Mouse (Mus musculus): Measurements from ENCODE around the gene Sept9. TPM values are rescaled to one million over a fixed set of nuclear protein-coding genes. Genes with fewer than 3 reads are reported as not detected.
A peak's percentile ranks its signal among the peaks of the same experiment; 100 is the strongest.

Gene Sept9
- polyA plus RNA-seq, 1 experiment: 41.4 TPM

GRCm38 (mm10) chr11:117330076-117330950 lies 130.9 kb downstream of the Sept9 start:
- WGBS: 70% methylated on average over 12 of the region's 12 CpGs
- no peak for DNase-seq
- TF ChIP-seq POLR2A (IDR thresholded peaks at IDR 0.05; ENCODE audit: borderline replicate concordance, extremely low read depth, low read depth, low read length): no peak
- no peak for TF ChIP-seq CTCF (IDR thresholded peaks at IDR 0.05; ENCODE audit: insufficient read depth, low read length)
- peaks cover 29% of the 10 kb centered on the region for H3K4me1 ChIP-seq (ENCODE audit: control insufficient read depth, insufficient read depth, low read length)
- no peak overlapping the region for H3K4me3 ChIP-seq (replicated peaks; ENCODE audit: extremely low read depth, low read depth, low read length)

- 56% methylated on average over 7 of the region's 7 CpGs for WGBS
- Histone ChIP-seq H3K4me1 (ENCODE audit: control insufficient read depth, insufficient read depth, low read length) (peaks cover 28% of the 10 kb centered on the region), H3K4me3 (replicated peaks; ENCODE audit: extremely low read depth, low read depth, low read length) (no peak overlapping the region)
- DNase-seq: no peak
- TF ChIP-seq POLR2A (IDR thresholded peaks at IDR 0.05; ENCODE audit: borderline replicate concordance, extremely low read depth, low read depth, low read length) (no peak), CTCF (IDR thresholded peaks at IDR 0.05; ENCODE audit: insufficient read depth, low read length) (no peak)
Measured at GRCm38 (mm10) chr11:117330951-117331254, 131.4 kb downstream of the Sept9 start.

GRCm38 (mm10) chr11:117331361-117332241 lies 132.1 kb downstream of the Sept9 start:
- WGBS: 15% methylated on average over 17 of the region's 17 CpGs
- DNase-seq: no peak
- TF ChIP-seq POLR2A (IDR thresholded peaks at IDR 0.05; ENCODE audit: borderline replicate concordance, extremely low read depth, low read depth, low read length) (no peak), CTCF (IDR thresholded peaks at IDR 0.05; ENCODE audit: insufficient read depth, low read length) (no peak)
- peak overlapping the region; percentile 56 for H3K4me3 ChIP-seq (replicated peaks; ENCODE audit: extremely low read depth, low read depth, low read length)
- H3K4me1 ChIP-seq (ENCODE audit: control insufficient read depth, insufficient read depth, low read length): peaks cover 28% of the 10 kb centered on the region

GRCm38 (mm10) chr11:117332242-117333149 lies 133.0 kb downstream of the Sept9 start:
- WGBS: 17% methylated on average over 37 of the region's 37 CpGs
- peak; percentile 56 for DNase-seq
- no peak for TF ChIP-seq CTCF (IDR thresholded peaks at IDR 0.05; ENCODE audit: insufficient read depth, low read length)
- 0 out of 2 replicates have a peak, but pooled peaks have one; percentile 23 for TF ChIP-seq POLR2A (IDR thresholded peaks at IDR 0.05; ENCODE audit: borderline replicate concordance, extremely low read depth, low read depth, low read length)
- H3K4me3 ChIP-seq (replicated peaks; ENCODE audit: extremely low read depth, low read depth, low read length): peak overlapping the region; percentile 56
- H3K4me1 ChIP-seq (ENCODE audit: control insufficient read depth, insufficient read depth, low read length): peaks cover 28% of the 10 kb centered on the region

- DNase-seq: no peak
- WGBS: 57% methylated on average over 13 of the region's 13 CpGs
- Histone ChIP-seq H3K4me3 (replicated peaks; ENCODE audit: extremely low read depth, low read depth, low read length) (peak overlapping the region; percentile 34), H3K4me1 (ENCODE audit: control insufficient read depth, insufficient read depth, low read length) (peaks cover 30% of the 10 kb centered on the region)
- TF ChIP-seq POLR2A (IDR thresholded peaks at IDR 0.05; ENCODE audit: borderline replicate concordance, extremely low read depth, low read depth, low read length): 0 out of 2 replicates have a peak, but pooled peaks have one; percentile 22
- TF ChIP-seq CTCF (IDR thresholded peaks at IDR 0.05; ENCODE audit: insufficient read depth, low read length): no peak
Measured at GRCm38 (mm10) chr11:117333150-117333715, 133.8 kb downstream of the Sept9 start.

GRCm38 (mm10) chr11:117334101-117334500 lies 134.6 kb downstream of the Sept9 start:
- no peak for DNase-seq
- WGBS: 35% methylated on average over 6 of the region's 6 CpGs
- H3K4me1 ChIP-seq (ENCODE audit: control insufficient read depth, insufficient read depth, low read length): peaks cover 38% of the 10 kb centered on the region
- TF ChIP-seq CTCF (IDR thresholded peaks at IDR 0.05; ENCODE audit: insufficient read depth, low read length) (no peak), POLR2A (IDR thresholded peaks at IDR 0.05; ENCODE audit: borderline replicate concordance, extremely low read depth, low read depth, low read length) (peak; percentile 33; the same call in 1 of the 2 replicates)
- peak overlapping the region; percentile 8 for H3K4me3 ChIP-seq (replicated peaks; ENCODE audit: extremely low read depth, low read depth, low read length)

- no peak overlapping the region for H3K4me3 ChIP-seq (replicated peaks; ENCODE audit: extremely low read depth, low read depth, low read length)
- peaks cover 40% of the 10 kb centered on the region for H3K4me1 ChIP-seq (ENCODE audit: control insufficient read depth, insufficient read depth, low read length)
- WGBS: 79% methylated on average over 2 of the region's 2 CpGs
- no peak for TF ChIP-seq CTCF (IDR thresholded peaks at IDR 0.05; ENCODE audit: insufficient read depth, low read length)
- TF ChIP-seq POLR2A (IDR thresholded peaks at IDR 0.05; ENCODE audit: borderline replicate concordance, extremely low read depth, low read depth, low read length): no peak
- DNase-seq: no peak
Measured at GRCm38 (mm10) chr11:117335146-117335545, 135.7 kb downstream of the Sept9 start.

GRCm38 (mm10) chr11:117336081-117336788 lies 136.8 kb downstream of the Sept9 start:
- no peak for TF ChIP-seq CTCF (IDR thresholded peaks at IDR 0.05; ENCODE audit: insufficient read depth, low read length)
- TF ChIP-seq POLR2A (IDR thresholded peaks at IDR 0.05; ENCODE audit: borderline replicate concordance, extremely low read depth, low read depth, low read length): no peak
- no peak overlapping the region for H3K4me3 ChIP-seq (replicated peaks; ENCODE audit: extremely low read depth, low read depth, low read length)
- WGBS: 79% methylated on average over 7 of the region's 7 CpGs
- DNase-seq: no peak
- H3K4me1 ChIP-seq (ENCODE audit: control insufficient read depth, insufficient read depth, low read length): peaks cover 34% of the 10 kb centered on the region

Data from lung, adult 2 months (tissue).